Mouse (Mus musculus): Measurements from ENCODE around the gene Gmeb1.

DNA sequence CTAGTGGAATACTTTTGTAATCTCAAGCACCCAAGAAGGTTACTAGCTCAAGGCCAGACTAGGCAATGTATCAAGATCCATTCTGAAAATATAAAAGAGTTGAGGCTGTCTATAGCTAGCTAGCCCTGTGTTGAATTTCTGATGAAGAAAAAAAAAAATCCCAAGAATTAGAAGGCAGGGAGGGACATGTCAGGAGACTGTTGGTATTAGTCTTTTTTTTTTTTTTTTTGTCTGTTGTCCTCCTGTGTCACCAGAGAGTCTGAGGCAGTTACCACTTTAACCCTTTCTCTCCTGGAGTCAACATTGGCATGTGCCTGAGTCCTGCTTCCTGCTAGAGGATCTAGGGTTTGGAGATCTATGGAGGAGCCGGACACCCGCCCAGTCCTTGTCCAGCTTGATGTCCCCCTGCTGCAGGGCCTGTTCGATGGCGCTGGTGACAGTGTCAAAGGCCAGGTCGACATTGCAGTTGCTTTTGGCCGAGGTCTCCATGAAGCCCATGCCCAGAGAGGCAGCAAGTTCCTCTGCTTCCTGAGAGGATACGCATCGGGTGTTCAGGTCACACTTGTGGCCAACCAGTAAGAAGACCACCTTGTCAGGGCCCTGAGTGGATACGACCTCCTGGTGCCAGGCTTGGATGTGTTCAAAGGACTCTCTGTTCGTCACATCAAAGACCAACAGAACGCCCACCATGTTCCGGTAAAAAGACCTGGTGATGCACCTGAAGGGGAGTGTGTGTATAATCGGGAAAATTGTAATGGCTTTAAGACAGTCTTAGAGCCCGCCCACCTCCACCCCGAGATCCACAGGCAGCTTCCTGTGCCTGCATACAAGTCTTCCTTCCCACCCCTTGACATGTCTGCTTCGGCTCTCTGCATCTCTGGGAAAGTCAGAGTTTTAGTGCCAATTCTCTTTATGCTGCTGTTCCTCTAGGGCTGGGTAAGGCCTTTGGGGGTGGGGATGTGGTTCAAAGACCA is 40.9 kb upstream of the Gmeb1 start:
- TF ChIP-seq GATA1 (IDR thresholded peaks at IDR 0.05; ENCODE audit: borderline replicate concordance, low read length) (no peak), FLI1 (IDR thresholded peaks at IDR 0.05; ENCODE audit: low read length) (no peak)

Data from megakaryocyte, embryonic 14.5 days (primary cell).